Mouse (Mus musculus) right cerebral cortex, postnatal 36 days (tissue): Measurements from ENCODE around the gene Hs2st1.

Experiments used
- DNase-seq, 2 experiments: peaks; one replicate each; pipeline ENCODE4 v3.0.0; 2022; ENCODE audit warnings: low spot score in 2 of 2, mixed read lengths in 1 of 2

Hs2st1 gene

DNA sequence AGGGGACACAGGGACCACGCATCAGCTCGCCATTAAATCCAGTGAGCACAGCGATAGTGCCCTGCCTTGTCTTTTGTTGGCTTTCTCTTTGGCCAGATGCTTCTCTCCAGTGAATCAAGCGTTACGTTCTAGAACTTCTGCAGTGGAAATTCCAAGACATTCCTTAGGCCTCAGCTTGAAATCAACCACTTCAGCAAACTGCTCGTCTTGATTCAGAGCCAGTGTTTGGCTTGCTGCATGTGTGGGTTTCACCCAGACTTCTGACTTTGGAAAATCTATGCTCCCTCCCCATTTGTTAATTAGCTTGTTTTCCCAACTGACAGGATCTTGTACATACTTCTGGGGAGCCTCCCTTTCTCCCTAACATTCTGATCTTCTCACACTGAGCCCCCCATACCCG, 16.8 kb upstream of the Hs2st1 start:
- no peak for DNase-seq

DNA sequence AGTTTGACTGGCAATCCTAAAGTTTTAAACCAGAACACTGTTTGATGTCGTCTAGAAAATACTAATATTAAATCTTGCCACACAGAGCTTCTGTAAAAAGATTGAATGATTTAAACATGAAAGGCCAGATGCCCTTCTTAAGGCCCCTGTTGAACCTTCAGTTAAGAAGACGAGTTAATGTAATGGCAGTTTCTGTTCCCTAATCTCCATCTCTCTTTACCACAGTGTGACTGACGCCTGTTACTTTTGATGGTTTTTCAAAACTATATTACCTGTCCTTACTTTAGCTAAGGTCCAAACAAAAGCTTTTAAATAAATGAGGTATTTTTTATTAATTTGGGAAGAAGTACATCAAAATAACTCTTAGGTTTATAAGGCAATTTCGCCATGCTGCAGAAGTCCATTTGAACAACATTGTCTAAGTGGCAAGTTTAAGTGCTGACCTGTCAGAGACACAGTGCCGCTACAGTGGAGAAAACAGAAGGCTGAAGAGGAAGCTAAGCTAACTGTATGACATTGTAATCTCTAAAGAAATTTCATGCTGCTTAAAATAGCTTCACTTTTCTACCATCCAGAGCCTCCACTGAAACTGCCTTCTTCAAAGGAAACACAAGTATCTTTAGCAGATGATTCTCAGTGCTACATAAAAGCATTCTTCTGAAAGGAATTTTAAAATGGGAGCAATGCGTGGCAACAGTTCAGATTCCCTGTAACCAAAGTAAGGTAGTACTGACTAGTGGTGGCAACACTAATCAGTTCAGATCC, 15.0 kb upstream of the Hs2st1 start:
- no peak for DNase-seq

DNA sequence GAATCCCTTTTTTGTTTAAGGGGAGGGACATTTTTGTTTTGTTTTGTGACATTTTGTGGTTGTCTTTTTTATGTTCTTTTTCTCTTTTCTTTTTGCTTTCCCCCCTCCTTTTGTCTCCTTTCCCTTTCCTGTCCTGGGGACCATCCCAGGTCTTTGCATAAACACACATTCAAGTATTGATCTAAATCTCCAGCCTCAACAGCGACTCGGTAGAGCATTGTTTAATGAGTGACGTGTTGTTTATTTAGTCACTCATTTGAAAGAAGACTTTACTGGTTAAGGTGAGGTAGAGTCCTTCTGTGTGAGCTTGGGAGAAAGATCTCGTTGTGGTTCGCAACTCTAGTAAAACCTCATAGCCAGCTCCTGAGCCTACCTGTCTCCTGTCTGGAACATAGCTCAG, 13.8 kb upstream of the Hs2st1 start:
- DNase-seq: no peak

DNA sequence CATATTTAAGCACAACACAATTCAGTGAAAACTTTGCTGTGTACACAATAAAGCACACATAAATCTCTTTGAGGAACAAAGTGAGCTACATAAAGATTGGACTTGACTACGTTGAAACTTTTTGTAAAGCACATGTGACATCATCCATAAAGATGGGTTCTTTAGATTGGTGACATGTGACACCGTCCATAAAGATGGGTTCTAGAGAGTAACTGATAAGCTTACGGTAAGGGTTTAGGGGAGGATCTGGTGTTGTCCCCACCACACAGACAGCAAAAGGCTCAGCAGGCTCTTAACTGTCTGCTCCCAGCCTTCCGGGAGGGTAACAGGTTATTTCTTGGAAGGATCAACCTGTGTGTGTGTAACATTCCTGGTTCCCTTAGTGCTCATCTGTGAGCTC, 12.3 kb upstream of the Hs2st1 start:
- no peak for DNase-seq

DNA sequence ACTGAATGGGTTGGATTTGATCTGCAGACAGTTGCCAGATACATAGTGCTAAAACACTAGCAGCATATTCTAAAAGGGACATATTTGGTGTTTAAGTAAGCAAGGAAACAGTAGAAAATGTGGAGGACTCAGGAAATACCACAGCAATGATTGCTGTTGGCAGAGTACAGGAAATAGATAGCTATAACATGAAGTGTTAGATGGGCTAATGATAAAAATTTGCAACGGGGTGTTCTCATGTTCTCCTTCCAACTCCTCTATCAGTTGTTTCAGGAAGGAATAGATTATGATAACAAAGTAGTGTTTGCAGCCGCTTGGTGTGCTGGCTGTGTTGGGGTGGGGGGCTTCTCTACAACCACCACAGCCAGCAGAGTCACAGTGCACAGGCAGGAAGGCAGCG, 11.9 kb upstream of the Hs2st1 start:
- no peak for DNase-seq

DNA sequence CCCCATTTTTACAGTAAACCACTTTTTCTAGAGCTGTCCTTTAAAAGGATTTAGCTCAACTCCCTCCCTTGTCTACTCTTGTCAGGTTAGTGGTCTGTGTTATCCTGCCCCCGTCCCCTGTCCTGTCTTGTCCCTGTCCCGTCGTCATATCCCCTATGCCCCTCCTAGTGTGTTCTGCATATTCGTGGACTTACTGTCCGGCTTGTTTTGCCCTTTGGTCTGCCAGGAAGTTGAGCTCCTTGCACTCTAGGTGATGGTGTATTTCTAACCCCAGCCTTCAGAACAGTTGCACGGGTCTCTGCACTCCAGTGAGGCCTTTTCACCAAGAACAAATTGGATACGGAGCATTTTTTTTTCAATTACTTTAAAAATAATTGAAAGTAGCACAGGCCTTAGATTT, 10.3 kb upstream of the Hs2st1 start:
- no peak for DNase-seq

DNA sequence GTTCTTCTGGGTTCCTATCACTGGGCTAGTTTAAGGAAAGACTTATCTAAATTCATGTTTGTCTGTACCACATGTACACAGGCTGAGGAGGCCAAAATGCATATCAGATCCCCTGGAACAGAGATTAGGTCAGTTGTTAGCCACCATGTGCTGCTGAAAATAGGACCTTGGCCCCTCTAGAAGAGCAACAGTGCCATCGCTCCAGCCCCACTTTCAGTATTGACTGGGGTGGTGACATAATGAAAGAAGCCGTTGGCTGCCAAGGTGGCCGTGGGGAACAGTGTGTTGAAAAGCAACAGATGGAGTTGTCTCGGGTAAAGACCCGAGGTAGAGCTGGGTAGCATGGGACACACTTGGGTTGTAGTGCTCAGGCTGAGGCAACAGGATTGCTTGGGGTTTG, 9.8 kb upstream of the Hs2st1 start:
- no peak for DNase-seq

DNA sequence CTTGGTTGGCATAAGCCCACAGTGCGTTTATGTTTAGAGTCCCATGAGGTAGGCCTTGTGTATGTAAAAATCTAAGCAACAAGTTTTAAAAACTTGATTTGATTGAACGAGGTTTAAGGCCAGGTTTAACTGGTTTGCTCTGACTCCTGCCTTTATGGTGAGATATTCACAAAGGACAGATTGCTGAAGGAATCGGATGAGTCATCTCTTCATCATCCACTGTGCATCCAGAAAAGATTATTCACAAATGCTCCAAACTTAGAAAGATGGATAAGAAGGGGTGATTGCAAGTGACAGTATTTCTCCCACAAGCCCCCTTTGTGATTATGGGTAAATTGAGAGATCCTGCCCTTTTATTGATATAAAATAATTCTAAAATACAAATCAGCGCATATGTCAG, 8.9 kb upstream of the Hs2st1 start:
- DNase-seq: no peak

DNA sequence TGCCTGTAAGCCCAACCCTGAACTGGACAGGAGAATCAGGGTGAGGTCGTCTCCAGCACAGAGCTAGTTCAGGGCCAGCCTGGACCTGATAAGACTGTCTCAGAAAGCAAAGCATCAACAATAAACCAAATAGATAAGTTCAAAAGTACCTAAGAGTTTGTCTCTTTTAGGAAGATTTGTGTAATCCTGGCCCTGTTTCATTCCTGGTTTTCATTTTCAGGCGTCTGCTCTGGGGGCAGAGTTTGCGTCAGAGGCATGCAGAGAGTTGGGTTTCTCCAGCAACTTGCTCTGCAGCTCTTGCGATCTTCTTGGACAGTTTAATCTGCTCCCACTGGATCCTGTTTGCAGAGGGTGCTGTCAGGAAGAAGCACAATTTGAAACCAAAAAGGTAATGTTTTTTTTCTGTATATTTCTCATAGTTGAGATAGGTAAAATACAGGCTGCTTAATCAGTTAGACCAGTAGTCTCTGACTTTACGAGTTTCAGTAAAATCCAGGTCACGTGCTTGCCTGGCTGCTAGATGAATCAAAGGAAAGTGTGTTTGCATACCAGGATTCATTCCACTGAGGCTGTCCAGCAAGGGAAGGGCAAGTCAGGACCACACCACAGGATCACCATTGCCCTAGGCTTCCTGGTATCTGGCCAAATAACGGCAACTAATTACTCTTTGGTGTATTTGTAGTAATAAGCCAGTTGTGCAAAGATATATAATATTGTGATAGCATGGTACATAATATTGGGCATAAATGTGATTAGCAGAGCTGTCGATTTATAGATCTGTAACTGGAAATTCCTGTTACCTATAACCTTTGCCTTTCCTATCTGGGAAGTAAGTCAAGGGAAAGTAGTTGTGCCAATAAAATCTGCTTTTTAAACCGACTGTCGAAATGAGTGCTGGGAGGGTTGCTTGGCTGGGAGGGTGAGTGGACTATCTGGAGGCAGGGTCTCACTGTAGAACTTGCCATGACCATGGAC, 7.7 kb upstream of the Hs2st1 start:
- no peak for DNase-seq

DNA sequence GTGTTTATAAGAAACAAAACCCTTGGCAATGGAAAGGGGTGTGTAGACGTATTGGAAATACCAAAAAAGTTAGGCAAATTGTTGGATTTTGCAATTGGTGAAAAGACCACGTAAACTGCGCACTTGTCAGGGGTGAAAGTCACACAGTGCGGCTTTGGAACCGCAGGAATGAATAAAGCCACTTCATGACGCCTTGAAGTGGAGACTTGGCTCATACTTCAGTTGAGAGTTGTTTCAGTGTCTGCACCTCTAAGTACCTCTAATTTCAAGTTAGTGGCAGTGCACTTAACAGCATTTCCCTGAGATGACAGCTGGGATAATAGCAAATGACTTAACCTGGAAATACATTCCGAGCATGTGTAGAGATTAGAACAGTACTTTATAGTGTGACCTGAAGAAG, 4.3 kb upstream of the Hs2st1 start:
- DNase-seq: no peak

DNA sequence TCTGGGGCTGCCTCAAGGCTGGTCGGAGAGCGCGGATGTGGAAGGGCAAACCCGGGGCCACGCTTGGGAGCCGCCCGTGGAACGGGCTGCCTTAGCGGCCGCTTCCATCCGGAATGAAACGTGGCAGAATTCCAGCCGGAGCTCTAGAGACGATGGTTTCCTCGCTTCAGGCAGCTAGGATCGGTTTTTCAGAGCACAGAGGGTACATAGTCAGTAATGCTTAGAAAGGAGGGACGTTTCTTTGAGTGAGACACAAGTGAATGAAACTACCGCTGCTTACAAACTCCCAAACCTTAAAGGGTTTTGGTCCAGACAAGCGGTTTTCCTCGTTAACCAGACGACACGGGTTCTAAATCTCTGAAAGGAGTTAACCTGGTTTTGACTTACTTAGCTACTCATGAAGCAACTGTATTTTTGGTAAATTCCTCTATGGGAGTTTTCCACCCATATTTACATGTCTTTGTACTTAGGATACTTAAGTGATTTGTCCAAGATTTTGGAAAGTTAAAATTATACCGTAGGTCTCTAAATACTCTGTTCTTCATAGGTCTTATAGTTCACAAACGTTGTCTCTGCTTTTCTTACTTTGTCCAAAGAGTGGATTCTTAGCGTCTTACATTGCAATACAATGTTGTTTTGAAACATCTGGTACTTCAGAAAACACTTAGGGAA, 971 bp upstream of the Hs2st1 start:
- no peak for DNase-seq

DNA sequence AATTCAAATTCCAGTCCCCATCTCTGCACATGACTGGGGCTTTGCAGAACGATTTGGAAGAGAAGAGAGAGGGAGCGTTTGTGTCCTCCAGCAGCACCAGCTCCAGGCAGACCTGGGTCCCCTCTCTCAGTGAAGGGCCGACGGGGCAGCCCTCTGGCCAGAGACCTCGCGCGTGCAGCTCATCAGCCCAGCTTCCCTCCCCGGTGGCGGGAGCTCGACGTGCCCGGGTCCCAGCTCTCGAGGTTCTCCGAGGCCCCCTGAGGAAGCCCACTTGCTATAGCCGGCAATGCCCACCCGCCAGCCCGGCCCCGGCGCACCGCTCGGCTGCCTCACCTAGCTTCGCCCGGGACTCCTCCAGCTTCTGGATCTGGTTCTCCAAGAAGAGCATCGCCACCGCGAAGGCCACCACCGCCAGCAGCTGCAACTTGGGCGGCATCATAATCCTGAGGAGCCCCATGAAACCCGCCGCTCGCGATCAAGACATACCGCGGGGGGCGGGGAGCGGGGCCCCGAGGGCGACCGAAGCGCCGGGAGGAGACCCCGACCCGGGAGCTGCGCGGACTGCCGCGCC, 495 bp downstream of the Hs2st1 start:
- DNase-seq: peak in 1 of 2 experiments; percentile 36

DNA sequence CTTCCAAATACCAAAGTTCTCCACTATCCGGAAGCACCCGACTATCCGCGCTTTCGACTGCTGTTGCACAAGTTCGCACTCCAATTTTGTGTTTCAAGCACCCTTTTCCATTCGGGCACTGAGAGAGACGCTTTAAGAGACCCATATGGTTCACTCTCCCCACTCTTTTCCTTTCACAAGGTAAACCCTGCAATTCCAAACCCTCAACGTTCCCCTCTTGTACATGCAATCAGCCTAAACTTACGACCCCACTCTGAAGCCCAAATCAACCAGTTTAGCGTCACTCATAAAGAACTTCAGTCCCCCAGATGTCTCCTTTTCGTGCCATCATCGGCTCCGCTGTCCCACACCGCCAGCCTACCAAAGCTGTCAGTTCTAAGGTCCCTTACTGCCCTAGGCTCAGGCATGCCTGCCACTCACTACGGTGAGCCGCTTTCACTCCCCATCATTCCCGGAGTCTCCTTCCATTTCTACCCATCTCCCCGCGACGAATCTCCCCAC, 1.1 kb downstream of the Hs2st1 start:
- no peak for DNase-seq

DNA sequence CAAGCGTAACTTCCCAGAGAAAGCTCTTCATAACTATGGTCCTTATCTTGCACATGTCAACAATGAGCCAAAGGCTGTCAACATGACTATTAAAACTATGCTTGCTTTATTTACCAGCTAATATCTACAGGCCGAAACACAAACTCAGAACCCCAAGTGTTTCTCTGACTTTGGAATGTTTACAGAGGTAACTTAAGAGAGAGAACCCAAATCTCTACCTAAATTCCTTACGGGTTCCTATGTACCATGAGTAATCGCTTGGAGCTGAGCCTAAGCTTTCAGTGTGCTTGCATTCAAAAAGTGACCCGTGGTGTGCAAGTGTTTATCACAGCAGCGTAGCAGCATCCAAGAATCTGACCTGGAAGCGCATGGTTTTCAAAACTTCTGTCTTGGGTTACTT, 4.8 kb downstream of the Hs2st1 start:
- no peak for DNase-seq

DNA sequence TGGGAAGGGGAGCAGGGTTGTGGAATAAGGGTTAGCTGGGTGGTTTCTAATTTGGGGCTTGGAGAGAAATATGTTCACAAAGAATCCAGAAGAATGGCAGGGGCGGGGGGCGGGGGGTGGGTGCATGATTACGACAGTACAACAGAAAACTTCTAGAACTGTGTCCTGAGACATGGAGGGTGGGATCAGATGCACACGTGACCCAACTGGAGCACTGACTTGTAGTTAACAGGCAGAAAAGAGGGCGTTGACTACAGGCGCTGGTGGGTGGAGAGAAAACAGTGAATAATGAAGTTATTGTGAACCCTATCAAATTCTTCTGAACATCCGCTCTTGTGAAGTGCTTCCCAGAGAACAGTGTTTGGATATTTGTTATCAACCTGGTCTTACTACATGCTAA, 6.1 kb downstream of the Hs2st1 start:
- no peak for DNase-seq

DNA sequence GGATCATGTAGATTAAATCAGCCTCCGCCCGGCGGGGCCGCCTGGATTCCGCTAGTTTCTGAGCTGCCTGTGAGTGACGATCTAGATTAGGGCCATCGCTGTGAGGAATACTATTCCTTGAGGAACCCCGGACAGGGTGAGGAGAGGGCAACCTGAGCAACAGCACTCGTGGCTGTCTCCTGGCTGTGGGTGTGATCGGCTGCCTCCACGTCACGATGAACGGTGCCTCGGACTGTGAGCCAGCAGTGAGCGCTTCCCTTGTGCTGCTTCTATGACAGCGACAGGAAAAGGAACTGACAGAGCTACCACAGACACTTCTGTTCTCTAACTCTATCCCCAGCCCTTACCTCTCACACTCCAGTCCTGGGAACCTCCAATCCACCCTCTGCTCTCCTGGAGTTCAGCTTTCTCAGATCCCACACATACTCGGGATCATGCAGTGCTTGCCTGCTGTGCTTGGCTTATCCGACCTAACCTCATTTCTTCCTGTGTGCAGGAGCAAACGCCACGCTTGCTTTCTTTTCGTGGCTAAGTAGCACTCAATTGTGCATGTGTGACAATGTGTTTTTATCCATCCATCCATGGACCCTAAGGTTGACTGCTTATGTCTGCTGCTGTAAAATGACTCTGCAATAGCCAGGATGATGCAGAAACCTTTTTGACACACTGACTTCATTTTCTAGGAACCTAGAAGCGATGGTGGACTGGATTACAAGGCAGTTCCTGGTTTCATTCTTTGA, 8.3 kb downstream of the Hs2st1 start:
- DNase-seq: peak in 1 of 2 experiments; percentile 18

DNA sequence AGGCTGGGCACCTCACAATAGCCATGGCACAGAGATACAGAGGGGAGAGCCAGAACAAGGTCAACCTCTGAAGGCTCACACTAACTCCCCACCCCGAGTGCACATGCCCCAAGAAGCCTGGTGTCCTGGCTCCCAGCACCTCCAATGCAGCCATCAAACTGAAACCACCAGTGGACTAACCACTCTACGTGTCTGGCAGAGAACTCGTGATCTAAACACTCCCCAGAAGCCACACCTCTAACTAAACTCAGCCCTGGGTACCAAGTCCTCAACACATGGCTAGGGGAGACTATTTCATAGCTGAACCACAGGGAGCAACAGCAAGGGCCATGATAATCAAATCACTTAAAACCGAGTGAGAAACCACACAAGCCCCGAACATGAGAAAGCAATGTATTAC, 11.7 kb downstream of the Hs2st1 start:
- no peak for DNase-seq

DNA sequence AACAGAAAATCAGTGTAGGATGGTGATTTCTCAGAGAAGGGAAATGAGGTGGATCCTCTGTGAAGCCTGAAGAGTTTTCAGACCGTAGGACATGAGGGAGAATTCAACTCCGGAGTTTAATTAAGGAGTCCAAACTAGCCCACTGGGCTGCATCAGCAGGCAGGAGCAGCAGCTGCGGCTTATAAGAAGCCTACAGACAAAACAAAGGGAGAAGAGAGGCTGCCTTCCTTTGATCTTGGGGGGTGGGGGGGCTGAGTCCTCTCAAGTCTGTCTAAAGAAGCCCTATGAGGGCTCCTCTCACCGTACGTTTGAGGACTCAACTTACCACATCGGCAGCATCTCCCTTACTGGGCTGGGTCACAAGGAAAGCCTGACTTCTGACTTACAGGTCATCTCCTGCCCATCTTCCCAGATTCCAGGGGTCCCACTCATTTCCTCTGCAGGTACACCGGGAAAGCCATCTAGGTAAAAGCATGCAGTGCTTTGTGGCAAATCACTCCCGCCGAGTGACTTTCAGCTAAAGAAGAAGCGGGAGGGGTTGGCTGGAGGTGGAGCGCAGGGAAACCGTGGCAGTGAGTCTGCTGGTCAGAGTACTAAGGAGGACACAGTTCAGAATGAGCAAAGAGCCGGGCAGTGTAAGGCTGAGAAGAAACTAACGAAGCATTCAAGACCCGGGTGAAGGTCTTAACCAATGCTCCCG, 13.2 kb downstream of the Hs2st1 start:
- DNase-seq: no peak

DNA sequence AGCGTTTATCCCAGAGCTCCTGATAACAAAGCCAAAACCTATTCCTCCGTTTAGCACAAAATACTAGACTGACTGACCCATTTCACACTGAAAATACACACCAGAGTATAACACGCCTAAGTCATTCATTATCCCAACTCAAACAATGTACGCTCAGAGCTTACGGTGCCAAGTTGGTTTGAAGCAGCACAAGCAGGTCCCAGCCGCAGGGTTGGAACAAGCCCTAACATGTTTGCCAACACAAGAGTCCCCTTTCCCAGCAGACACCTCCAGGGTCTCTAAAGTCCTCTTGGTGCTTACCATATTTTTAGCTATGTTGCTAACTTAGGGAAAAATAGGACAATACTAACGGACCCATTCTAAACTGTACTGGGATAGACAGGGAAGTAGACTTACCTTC, 14.8 kb downstream of the Hs2st1 start:
- DNase-seq: no peak

DNA sequence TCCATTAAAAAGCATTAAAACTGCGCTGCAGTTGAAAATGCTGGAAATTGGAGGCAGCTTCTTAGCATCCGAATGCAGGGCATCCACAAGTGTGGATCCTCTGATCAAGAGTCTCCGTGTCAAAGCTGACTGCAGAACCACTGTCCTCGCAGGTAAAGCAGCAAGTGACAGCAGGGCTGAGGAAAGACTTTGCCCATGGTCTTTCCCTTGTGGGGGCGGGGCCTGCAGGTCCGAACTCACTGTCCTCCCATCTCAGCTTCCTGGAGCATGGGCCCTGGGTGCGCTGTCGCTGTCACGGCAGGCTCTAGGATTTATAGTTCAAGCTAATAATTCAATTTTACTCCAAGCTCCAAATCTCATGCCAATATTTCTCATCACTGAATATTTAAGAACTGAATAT, 15.5 kb downstream of the Hs2st1 start:
- no peak for DNase-seq

DNA sequence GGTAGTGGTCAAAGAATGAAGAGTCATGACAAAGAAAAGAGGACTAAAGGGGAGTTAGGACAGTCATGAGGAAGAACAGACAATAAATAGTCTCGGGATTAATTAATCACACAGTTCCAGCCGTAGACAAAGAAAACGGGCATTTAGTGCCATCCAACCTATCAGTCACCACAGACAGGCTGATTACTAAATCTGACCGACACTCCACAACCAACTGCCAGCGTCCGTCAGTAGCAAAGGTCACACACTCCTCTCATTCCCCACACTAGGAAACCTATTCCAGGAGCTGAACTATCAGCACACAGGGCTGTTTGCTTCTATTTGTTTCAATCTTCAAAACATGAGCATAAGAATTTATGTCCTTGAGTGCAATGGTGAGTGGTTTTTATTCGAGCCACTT, 16.0 kb downstream of the Hs2st1 start:
- DNase-seq: no peak
